Mouse (Mus musculus): Measurements from ENCODE around the gene Elmo3.

Elmo3 gene

GRCm38 (mm10) chr8:105355179-105356024, 50.0 kb downstream of the Elmo3 start:
- DNase-seq: peak; percentile 72 to 78

- no peak for DNase-seq
Measured at GRCm38 (mm10) chr8:105356681-105357080, 51.3 kb downstream of the Elmo3 start.

- no peak for DNase-seq
Measured at GRCm38 (mm10) chr8:105359208-105359607, 53.8 kb downstream of the Elmo3 start.

GRCm38 (mm10) chr8:105359646-105360045, 54.2 kb downstream of the Elmo3 start:
- no peak for DNase-seq

Data from kidney, postnatal 25 days (tissue).